Mouse (Mus musculus) lung, adult 2 months (tissue): ENCODE data around the gene Ddx3x. TPM values are rescaled to one million over a fixed set of nuclear protein-coding genes. Genes with fewer than 3 reads are reported as not detected.
"Not testable (repeated sequence)": the region's sequence is repeated elsewhere in the genome, so short reads cannot be mapped to it uniquely, and the experiment has no call there.

Source experiments
- DNase-seq: peaks from one replicate; pipeline ENCODE4 v3.0.0; 2022
- H3K4me1 ChIP-seq: fragments of 200-500 bp; 2 replicates; pipeline ENCODE4 v1.6.1; 2011; ENCODE audit warnings: low read length; ENCODE audit not compliant: control insufficient read depth, insufficient read depth
- H3K4me3 ChIP-seq: fragments of 200-500 bp; replicated peaks from 2 replicates; pipeline ENCODE3; 2011; ENCODE audit warnings: low read depth, mild to moderate bottlenecking, control low read depth, low read length; ENCODE audit errors: extremely low read depth
- CTCF ChIP-seq: fragments of 200-500 bp; IDR thresholded peaks from 2 replicates; pipeline ENCODE4 v1.5.1; 2011; ENCODE audit warnings: mild to moderate bottlenecking, low read length, control low read depth; ENCODE audit not compliant: insufficient read depth
- POLR2A ChIP-seq: fragments of 200-500 bp; IDR thresholded peaks from 2 replicates; pipeline ENCODE4 v1.6.1; 2011; ENCODE audit warnings: low read depth, mild to moderate bottlenecking, control low read depth, low read length, borderline replicate concordance; ENCODE audit errors: extremely low read depth
- WGBS: fragments of 180-500 bp; shearing (Covaris S2); methylation state at CpG from one replicate; pipeline ENCODE4 v1.1.7; 2018; 5-methylcytosine and 5-hydroxymethylcytosine counted together
- polyA plus RNA-seq: library from polyadenylated mRNA; depleted of rRNA; stranded (reverse); fragments of >200 nt; gene quantifications from 2 replicates; pipeline ENCODE4 v1.2.3, GENCODE M21; 2012; rRNA removed

The Ddx3x gene
- 24.6 and 30.1 TPM in 2 replicates for polyA plus RNA-seq

- peak; percentile 84 for DNase-seq
- peak; percentile 100 for TF ChIP-seq POLR2A
- no peak for TF ChIP-seq CTCF
- Histone ChIP-seq H3K4me3 (peak within 1 kb of the TSS; percentile 72), H3K4me1 (no peaks in the 10 kb centered on the region)
- WGBS, result under 1% methylated on average over 56 of the region's 57 CpGs
These were observed at the start of gene Ddx3x for GRCm38 (mm10) chrX:13280409-13281328. Ddx3x (plus strand) TSS chrX:13280970.

GRCm38 (mm10) chrX:13231243-13231642 is 49.5 kb upstream of the Ddx3x start:
- peaks cover under 1% of the 10 kb centered on the region for H3K4me1 ChIP-seq
- DNase-seq, result no peak
- TF ChIP-seq POLR2A (no peak), CTCF (no peak)
- no peak overlapping the region for H3K4me3 ChIP-seq
- 58% methylated on average over 9 of the region's 9 CpGs for WGBS

GRCm38 (mm10) chrX:13232834-13233233 is 47.9 kb upstream of the Ddx3x start:
- DNase-seq, H3K4me3 ChIP-seq, H3K4me1 ChIP-seq: not testable (repeated sequence)
- 97% methylated on average over 1 of the region's 1 CpGs for WGBS

- WGBS, result 52% methylated on average over 2 of the region's 2 CpGs
- DNase-seq, result no peak
- Histone ChIP-seq H3K4me3 (no peak overlapping the region), H3K4me1 (peaks cover 4% of the 10 kb centered on the region)
- TF ChIP-seq POLR2A (no peak), CTCF (no peak)
These were observed 47.1 kb upstream of the Ddx3x start for GRCm38 (mm10) chrX:13233631-13234030.

- Histone ChIP-seq H3K4me3 (no peak overlapping the region), H3K4me1 (peaks cover 4% of the 10 kb centered on the region)
- no peak for DNase-seq
- 37% methylated on average over 4 of the region's 4 CpGs for WGBS
- TF ChIP-seq POLR2A (no peak), CTCF (no peak)
These were observed 46.1 kb upstream of the Ddx3x start for GRCm38 (mm10) chrX:13234709-13235108.

- 34% methylated on average over 2 of the region's 2 CpGs for WGBS
- Histone ChIP-seq H3K4me3 (no peak overlapping the region), H3K4me1 (peaks cover 4% of the 10 kb centered on the region)
- no peak for TF ChIP-seq CTCF
- TF ChIP-seq POLR2A, result no peak
- DNase-seq, result no peak
These were observed 44.6 kb upstream of the Ddx3x start for GRCm38 (mm10) chrX:13236100-13236568.

GRCm38 (mm10) chrX:13239455-13239854 is 41.3 kb upstream of the Ddx3x start:
- no peak for DNase-seq
- Histone ChIP-seq H3K4me1 (peaks cover 4% of the 10 kb centered on the region), H3K4me3 (no peak overlapping the region)
- TF ChIP-seq CTCF, result no peak
- no peak for TF ChIP-seq POLR2A
- WGBS, result 88% methylated on average over 6 of the region's 6 CpGs

- 41% methylated on average over 11 of the region's 11 CpGs for WGBS
- Histone ChIP-seq H3K4me3 (no peak overlapping the region), H3K4me1 (peaks cover 4% of the 10 kb centered on the region)
- TF ChIP-seq POLR2A (no peak), CTCF (no peak)
- no peak for DNase-seq
These were observed 39.9 kb upstream of the Ddx3x start for GRCm38 (mm10) chrX:13240646-13241425.

GRCm38 (mm10) chrX:13241426-13242319 is 39.1 kb upstream of the Ddx3x start:
- Histone ChIP-seq H3K4me1 (no peaks in the 10 kb centered on the region; the same call in 1 of the 2 replicates), H3K4me3 (peak overlapping the region; percentile 80)
- 20% methylated on average over 21 of the region's 21 CpGs for WGBS
- peak; percentile 17 for DNase-seq
- TF ChIP-seq CTCF, result no peak
- peak; percentile 26; the same call in 1 of the 2 replicates for TF ChIP-seq POLR2A
